Mouse (Mus musculus): ENCODE data around the gene Macc1.
A peak's percentile ranks its signal among the peaks of the same experiment; 100 is the strongest.
"Not testable (repeated sequence)": the region's sequence is repeated elsewhere in the genome, so short reads cannot be mapped to it uniquely, and the experiment has no call there.

The Macc1 gene

DNA sequence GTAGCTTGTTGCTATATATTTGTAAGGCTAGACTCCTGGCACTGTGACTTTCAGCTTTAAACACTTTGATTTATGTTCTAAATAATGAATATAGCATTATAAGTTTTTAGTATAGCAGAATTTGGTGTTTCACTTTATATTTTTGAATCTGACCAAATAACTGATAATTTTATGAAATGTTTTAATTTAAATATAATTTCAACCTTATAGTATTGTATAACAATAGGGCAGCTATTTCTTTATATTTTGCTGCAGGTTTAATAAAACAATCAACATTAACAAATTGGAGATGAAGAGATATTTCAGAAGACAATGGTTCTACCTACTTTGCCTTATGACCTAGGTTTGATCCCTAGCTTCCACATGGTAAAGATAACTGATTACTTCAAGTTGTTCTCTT, at the start of gene Macc1:
TSS of gene Macc1 (plus strand) at position 301 of the 400 bp plus-strand sequence.
- no peak for DNase-seq (ENCODE audit: extremely low read depth, low read depth)

DNA sequence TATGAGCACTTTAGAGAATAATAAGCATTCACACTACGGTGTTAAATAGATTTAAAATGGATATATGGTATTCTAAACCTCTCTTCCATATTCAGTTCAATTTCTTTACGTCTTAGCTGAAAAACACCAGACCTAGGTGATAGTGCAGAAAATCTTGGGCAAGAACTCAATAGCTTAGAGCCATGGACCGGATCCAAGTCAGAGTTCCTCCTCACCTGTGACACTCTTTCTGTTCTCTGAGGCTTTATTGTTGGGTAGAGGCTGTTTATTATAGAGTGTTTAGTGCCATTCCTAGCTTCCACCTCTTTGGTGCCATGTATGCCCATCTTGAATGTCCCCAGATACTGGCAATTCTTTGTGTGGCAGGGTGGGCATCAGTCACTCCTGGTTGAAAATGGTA, 49.6 kb upstream of the Macc1 start:
- DNase-seq (ENCODE audit: extremely low read depth, low read depth): no peak

DNA sequence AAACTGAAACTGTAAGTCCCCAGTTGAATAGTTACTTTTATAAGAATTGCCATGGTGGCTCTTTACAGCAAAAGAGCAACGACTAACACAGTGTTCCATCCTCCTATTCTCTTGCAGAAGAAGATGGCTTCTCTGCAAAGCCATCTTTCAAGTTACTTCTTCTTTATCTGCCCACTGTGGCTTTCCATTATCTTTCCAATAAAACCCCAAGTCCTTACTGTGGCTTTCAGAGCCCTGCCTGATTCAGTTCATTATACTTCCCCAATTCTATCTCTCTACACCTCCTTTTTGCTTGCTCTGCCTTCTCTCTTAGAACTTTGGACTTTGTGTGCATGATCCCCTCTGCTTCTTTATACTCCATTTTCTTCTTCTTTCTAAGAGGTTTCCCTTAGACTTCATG, 45.3 kb upstream of the Macc1 start:
- peak; percentile 46 for DNase-seq (ENCODE audit: extremely low read depth, low read depth)

DNA sequence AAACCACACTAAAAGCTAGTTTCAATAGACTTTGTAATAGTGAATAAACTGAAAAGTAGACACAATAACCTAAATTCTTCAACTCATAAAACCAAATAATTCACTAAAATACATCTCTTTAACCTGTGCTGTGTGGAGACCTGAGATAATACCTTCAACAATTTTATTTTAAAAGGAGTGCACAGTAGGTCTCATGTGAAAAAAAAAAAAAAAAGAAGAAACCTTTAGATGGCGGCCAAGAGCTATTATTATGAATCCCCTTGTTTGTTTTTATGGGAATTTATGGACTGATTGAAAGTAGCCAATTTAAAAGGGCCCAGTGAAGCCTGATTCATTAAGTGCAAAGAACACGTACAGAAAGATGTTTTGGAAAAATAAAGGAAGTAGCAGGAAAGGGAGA, 44.0 kb upstream of the Macc1 start:
- no peak for DNase-seq (ENCODE audit: extremely low read depth, low read depth)

DNA sequence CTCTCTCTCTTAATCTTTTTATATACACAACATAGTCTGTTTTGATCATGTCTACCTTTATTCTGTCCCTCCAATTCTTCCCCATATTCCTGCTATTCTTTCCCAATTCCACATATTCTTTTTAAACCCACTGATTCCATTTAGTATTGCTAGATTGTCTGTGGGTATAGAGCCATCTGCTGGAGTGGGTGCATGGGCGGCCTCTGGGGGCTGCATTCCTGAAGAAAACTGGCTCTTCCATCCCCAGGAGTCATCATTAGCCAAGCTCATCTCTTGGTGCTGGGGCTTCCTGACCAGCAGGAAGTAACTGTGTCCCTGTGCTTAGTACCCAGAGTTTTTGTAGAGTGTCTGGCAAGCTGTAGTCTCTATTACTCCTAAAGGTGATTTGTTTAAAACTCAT, 42.1 kb upstream of the Macc1 start:
- DNase-seq (ENCODE audit: extremely low read depth, low read depth): no peak

DNA sequence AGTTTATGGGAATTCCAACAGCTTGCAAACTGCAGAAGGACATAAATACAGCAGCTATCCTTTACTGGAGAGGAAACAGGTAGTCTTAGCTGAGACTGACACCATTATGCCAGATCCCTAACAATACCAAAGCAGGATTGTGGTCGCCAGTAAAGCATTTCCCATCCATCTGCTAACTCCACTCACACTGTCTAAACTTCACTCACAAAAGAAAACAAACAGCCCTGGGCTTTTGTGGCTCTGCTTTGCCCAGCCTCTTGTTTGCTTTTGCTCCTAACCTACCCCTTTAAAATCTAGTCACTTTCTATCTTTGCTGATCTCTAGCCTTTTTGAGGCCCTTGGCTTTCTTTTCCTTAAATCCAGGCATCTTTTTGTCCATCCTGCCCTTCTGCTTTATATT, 40.5 kb upstream of the Macc1 start:
- no peak for DNase-seq (ENCODE audit: extremely low read depth, low read depth)

DNA sequence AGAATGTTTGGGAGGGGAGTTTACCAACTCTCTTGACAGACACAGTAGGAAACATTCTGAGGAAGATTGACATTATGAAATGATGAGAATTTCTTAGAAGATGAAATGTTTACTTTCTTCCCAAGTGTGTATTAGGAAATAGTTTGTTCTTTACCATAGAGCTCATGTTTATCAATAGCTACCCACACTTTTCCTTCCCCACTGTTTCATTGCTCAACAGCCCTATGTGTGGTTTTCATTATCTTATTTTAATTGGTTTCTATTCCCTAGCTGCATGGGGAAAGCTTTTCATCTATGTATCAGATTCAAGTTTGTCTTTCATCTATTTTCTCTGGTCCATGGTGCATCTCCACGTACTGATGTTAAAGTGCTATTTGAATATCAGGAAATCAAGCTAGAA, 37.8 kb upstream of the Macc1 start:
- no peak for DNase-seq (ENCODE audit: extremely low read depth, low read depth)

DNA sequence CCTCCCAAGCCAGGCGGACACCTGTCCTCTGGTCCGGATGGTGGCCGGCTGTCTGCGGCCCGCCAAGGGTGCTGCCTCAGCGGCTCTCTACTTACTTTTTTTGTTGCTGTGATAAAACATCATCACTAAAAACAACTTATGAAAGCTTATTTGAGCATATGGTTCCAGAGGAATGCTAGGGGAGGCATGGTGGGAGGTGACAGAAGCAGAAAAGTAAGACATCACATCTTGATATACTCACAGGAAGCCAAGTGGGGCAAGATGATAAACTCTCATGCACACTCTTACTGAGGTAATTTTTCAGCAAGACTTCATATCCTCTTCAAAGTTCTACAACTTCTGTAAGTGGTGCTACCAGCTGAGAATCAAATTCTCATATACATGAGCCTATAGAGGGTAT, 22.5 kb upstream of the Macc1 start:
- DNase-seq (ENCODE audit: extremely low read depth, low read depth): no peak

DNA sequence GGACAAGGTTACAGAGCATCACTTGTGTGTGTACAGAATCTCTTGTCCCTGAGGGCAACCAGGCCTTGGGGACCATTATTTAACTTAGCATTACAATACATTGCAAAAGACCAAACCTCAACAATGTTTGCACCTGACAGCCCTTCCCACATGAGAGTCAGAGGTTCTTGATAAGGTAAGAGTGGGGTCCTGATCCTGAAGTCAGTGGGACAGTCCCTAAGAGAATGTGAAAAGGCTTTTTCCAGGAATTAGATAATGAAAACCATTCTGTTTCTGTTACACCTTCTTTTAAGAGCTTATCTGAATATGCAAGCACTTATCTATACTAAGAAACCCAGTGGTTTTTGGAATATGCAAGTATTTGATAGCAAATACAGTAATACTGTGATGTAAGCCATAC, 10.5 kb upstream of the Macc1 start:
- no peak for DNase-seq (ENCODE audit: extremely low read depth, low read depth)

DNA sequence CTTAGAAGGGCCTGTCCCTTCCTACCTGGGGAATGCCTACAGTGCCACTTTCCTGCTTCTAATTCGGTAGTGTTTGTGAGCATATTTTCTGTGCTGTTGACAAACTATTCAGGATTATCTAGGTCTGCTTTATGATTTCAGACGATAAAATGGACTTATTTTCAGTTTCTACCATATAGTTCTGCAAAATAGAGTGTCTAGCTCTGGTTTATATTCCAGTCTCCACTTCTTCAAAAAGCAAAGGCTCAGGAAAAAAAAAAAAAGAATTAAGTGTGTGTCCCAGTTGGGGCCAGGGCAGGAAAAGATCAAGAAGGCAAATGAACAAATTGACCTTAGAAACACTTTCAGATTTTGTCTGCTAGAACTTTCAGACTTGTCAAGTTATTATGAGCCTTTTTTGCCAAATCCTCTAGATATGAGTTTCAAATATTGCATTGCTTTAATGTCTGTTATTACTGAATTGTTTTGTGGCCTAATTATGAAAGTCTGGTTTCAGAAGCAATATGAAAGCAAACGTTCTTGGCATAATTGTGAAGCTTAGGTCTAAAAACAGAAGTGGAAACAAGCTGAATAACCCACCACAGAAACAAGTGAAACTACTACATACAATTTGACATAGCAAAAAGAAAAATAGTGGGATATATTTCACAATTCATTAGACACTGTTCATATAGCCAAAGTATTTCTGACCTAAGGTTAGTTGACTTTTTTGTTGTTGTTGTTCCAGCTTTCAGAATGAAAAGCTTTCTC, 881 bp upstream of the Macc1 start:
- no peak for DNase-seq (ENCODE audit: extremely low read depth, low read depth)

DNA sequence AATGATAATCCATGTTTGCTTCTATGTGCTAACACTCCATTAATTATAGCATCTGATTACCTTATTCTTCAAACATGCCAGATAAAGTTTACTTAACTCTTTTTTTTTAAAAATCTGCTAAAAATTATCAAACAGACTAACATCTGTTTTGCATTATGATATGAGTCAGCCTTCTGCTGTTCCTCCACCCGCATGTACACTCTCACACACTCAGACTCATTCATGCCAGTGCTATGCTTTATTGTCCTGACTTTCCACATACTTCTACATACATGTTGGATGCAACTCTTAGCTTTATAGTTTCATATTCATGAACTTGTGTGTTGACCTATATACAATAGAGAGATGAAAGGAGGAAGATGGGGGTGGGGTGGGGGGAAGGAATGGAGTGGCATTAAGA, 4.7 kb downstream of the Macc1 start:
- DNase-seq (ENCODE audit: extremely low read depth, low read depth): no peak

DNA sequence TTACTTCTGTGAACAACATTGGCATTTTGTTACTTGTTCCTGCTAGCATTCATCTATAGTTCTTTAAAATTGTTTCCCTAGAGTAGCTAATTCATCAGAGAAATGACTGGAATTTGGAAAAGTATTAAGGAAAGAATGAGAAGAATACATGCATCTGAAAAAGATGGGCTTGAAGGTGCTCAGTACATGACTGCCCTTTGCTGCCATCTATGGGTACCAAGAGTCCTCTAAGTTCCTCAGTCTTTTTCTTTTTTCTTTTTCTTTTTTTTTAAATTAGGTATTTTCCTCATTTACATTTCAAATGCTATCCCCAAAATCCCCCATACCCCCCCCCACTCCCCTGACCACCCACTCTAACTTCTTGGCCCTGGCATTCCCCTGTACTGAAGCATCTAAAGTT, 11.3 kb downstream of the Macc1 start:
- DNase-seq (ENCODE audit: extremely low read depth, low read depth): no peak

DNA sequence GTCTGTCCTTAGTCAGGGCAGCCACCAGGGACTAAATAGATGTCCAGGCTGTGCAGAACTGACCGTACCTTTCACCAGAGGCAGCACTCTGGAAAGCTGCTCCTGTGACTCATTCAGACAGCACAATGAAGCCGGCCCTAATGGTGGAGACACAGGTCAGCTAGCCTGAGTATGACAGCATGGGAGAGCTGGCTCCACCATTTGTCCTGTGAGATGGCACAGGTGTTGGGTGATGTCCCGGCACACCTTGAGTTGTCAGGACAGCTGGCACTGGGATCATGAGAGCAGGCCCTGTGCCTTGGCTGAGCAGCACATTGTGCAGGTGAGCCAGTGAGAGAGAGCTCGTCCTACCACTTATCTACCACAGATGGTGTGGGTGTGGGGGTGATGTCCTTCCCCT, 16.6 kb downstream of the Macc1 start:
- no peak for DNase-seq (ENCODE audit: extremely low read depth, low read depth)

DNA sequence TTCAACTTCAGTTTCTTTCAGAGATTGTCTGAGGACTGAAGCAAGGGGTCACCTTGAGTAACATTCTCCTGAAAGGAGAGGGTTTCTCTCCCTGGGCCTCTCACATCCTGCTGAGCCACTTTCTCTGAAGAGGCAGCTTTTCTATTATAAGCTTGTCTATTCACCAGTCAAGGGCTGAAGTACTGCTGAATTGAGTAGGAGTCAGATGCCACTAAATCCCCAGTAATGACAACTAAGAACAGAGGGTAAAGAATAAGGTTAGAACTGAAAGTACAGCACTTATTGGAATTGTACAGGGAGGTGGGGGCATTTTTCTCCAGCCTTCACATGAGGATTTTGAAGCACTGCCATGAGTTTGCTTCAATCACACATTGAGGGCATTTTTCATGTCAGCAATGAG, 19.3 kb downstream of the Macc1 start:
- no peak for DNase-seq (ENCODE audit: extremely low read depth, low read depth)

DNA sequence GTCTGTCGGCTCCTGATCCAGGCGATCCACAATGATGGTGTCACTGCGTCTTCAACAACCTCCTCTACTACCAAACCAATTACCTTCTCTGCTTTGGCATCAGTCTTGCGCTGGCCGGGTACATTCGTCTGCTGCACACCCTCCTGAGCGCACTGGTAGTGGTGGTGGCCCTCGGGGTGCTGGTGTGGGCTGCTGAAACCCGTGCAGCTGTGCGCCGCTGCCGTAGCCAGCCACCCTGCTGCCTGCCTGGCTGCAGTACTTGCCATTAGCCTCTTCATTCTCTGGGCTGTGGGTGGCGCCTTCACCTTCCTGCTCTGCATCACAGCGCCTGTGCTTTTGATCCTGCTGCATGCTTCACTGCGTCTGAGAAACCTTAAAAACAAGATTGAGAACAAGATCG, 38.5 kb downstream of the Macc1 start:
- not testable (repeated sequence) for DNase-seq (ENCODE audit: extremely low read depth, low read depth)

DNA sequence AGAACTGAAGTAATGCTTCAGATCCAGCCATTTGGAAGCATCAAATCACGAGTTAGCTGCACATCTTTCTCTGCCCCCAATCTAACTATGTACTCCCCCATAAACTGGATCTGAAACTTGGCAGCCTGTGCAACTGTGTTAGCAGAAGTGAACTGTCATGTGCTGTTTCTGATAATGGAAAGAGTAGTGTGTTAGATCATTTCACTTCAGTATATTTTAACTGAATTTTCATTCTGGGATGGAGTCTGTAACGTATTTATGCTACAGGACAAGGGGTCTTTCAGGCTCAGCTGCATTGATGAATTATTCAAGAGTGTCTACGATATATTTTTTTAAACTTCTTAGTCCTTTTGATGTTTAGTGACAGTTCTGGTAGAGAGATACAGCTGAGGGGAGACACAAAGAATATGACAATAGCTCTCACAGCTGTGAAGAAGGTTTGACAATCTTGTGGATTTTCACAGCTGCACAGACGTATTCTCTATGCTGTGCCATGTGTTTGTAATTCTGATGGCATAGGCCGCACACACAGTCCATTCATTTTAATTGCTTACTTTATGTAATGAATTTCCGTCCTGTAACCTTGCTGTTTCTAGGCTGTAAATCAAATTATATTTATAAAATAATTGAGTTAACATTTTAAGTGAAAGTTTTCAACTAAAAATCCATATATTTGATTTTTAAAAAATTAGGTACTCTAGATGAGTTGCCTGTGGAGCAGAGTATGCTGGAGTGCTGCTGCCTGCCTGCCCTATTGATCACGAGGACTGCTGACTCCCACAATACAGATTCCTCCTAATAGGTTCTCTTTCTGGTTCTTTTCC, 43.6 kb downstream of the Macc1 start:
- no peak for DNase-seq (ENCODE audit: extremely low read depth, low read depth)

DNA sequence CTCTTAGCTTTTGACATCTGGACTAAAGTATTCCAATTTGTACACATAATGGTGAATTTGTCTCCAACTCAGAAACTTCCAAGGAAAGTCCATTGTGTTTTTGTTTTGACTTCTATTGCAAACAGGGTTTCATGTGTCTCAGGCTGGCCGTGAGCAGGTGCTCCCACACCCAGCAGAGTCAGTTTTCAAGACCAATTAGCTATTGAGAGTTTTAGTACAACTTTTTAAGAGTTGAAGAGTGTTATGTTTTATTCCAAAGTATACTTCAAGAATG, 44.1 kb downstream of the Macc1 start:
- no peak for DNase-seq (ENCODE audit: extremely low read depth, low read depth)

DNA sequence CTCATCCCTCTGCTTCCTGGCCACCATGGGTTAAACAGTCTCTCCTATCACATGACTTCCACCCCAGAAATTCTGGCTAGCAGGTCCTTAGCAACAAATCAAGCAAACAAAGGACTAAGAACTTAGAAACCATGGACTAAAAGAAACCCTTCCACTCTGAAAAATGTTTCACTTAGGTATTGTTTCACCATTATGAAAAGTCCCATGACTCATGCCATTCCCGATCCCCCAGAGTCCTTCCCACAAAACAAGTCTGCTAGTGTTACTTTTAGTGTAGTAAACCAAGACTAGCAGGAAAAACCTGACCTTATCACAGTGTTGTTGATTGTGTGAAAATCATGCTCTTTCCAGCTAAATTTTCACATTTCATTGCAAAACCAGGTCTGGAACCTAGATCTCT, 51.0 kb downstream of the Macc1 start:
- DNase-seq (ENCODE audit: extremely low read depth, low read depth): no peak

DNA sequence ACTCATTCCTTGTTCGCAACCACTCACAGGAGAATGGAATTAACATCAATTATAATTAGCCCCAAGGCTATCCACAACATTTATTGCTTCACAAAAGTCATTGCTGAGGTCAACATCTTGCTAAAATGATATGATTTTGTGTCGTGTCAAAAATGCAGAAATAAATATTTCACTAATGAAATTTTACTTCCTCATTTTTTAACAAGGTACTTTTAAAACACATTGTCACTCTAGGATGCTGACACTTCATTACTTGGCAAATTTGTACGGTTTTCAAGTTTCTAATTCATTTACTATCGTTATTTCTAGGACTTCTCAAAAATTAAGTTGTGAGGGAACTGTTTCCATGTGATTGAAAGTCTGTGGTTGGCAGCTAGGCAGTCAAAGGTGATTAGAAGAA, 55.8 kb downstream of the Macc1 start:
- no peak for DNase-seq (ENCODE audit: extremely low read depth, low read depth)

DNA sequence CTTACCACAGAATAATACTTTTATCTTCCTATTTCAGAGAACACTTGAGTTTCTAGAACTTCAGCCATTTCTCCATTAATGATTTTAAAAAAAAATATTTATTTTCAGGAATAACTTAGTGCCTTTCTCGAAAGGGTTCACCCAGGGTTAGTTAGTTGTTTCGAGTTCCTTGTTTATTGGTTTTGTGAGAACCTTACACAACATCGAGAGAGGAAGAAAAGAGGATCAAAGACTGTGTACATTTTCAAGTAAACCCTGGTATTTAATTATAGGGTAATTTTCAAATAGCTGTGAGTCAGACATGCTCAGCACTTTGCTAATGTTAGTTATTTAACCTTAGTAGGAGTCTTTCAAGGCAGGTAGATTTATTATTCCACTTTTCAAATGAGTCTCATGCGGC, 58.3 kb downstream of the Macc1 start:
- no peak for DNase-seq (ENCODE audit: extremely low read depth, low read depth)

DNA sequence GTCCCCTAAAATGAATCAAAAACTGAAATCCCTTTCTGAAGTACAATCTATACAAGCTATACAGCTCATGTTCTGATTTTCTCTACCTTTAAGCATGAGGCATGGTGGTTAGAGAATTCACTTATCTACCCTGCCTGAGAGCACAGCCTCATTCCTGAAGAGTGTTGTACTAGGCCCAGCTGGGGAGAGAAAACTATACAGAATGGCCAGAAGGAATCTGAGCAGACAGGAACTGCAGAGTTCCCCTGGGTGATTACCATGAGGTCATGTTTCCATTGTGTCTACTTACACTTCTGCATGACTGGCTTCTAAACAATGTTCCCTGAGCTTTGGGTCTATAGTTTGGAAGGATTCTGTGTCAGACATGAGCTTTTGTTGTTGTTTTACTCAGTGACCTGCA, 62.8 kb downstream of the Macc1 start:
- DNase-seq (ENCODE audit: extremely low read depth, low read depth): no peak

DNA sequence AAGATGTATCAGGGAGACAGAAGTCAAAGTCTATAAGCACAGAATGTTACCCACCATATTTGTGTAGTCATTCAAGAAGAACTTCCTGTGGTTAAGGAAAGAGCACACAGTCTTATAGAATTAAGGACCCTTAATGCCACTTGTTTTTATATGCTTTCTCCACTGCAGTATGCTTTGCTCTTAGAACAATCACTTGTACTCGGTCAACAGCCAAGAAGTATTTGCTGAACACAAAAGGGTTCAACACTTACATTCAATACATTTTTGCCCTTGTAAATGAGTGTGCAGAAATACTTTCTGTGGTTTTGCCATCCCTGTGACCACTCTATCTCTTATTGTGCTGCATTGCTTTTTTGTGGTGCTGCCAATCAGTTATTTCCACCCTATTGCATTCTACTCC, 67.8 kb downstream of the Macc1 start:
- DNase-seq (ENCODE audit: extremely low read depth, low read depth): no peak

DNA sequence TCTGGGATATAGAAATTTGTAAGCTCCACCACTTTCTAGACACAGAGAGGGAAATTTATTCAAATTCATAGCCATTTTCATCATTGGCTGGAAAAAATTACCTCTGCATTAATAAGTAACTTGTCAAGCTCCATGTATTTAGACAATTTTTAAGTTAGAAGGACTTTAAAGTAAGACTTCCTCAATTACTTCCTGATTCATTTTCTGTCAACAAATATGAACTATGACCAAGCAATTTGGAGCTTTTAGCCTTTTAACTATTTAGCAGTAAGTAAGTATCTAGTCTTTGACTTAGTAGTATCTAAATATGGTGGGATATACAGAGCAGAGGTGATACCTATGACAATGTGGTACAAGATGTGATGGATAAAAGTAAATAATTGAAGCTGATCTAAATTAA, 72.2 kb downstream of the Macc1 start:
- no peak for DNase-seq (ENCODE audit: extremely low read depth, low read depth)

All from MEL-GATA-1-ER (cell line).